Mouse (Mus musculus) midbrain, embryonic 16.5 days (tissue): ENCODE data around the gene Gnat3. TPM values are rescaled to one million over a fixed set of nuclear protein-coding genes. Genes with fewer than 3 reads are reported as not detected.

ENCODE experiments used
- ATAC-seq: fragments of 200-750 bp; cut with Nextera tagmentation; 2 replicates; pipeline ENCODE4 v1.8.0; 2017; ENCODE audit warnings: moderate TSS enrichment
- H3K27ac ChIP-seq: fragments of 300-500 bp; sonication (generic); 2 replicates; pipeline ENCODE4 v1.5.1; 2014; ENCODE audit warnings: mild to moderate bottlenecking, low read length, mixed read lengths
- H3K27me3 ChIP-seq: fragments of 300-500 bp; sonication (generic); 2 replicates; pipeline ENCODE4 v1.6.1; 2014; ENCODE audit warnings: low read depth, low read length, mixed read lengths; ENCODE audit not compliant: control insufficient read depth, insufficient read depth
- H3K36me3 ChIP-seq: fragments of 300-500 bp; sonication (generic); 2 replicates; pipeline ENCODE4 v1.6.1; 2014; ENCODE audit warnings: mild to moderate bottlenecking, low read length, moderate library complexity, mixed read lengths; ENCODE audit not compliant: control insufficient read depth, insufficient read depth
- H3K4me1 ChIP-seq: fragments of 300-500 bp; sonication (generic); 2 replicates; pipeline ENCODE4 v1.6.1; 2014; ENCODE audit warnings: mild to moderate bottlenecking, low read length, mixed read lengths; ENCODE audit not compliant: control insufficient read depth, insufficient read depth
- H3K4me2 ChIP-seq: fragments of 300-500 bp; sonication (generic); 2 replicates; pipeline ENCODE4 v1.6.1; 2014; ENCODE audit warnings: mild to moderate bottlenecking, low read length, mixed read lengths
- H3K4me3 ChIP-seq: fragments of 300-500 bp; sonication (generic); 2 replicates; pipeline ENCODE4 v1.5.1; 2014; ENCODE audit warnings: low read depth, mild to moderate bottlenecking, low read length, moderate library complexity, mixed read lengths
- H3K9ac ChIP-seq: fragments of 300-500 bp; sonication (generic); 2 replicates; pipeline ENCODE4 v1.6.1; 2014; ENCODE audit warnings: low read depth, low read length, mixed read lengths
- H3K9me3 ChIP-seq: fragments of 300-500 bp; sonication (generic); replicated peaks from 2 replicates; pipeline ENCODE4 v1.6.1; 2014; ENCODE audit warnings: mild to moderate bottlenecking, low read length, mixed read lengths; ENCODE audit not compliant: control insufficient read depth, poor library complexity, severe bottlenecking
- WGBS: fragments of 180-500 bp; shearing (Covaris S2); extraction: QIAGEN DNeasy Blood & Tissue Kit; methylation state at CpG from one replicate; pipeline ENCODE4 v1.1.7; 2014; 5-methylcytosine and 5-hydroxymethylcytosine counted together
- polyA plus RNA-seq: library from polyadenylated mRNA; unstranded; fragments of >200 nt; fragmentation: Nextera tagmentation; extraction: Ambion mirVana; gene quantifications from 2 replicates; pipeline ENCODE4 v1.2.1, GENCODE M21; 2015

Gnat3 gene
- polyA plus RNA-seq, 1 experiment from 2014 or later = not detected

- H3K9me3 ChIP-seq = no peaks in the 10 kb centered on the region
- no peaks in the 10 kb centered on the region for H3K36me3 ChIP-seq
- WGBS = 65% methylated on average over 6 of the region's 6 CpGs
- no peak overlapping the region for H3K9ac ChIP-seq
- no peak overlapping the region for H3K4me2 ChIP-seq
- no peaks in the 10 kb centered on the region for H3K27me3 ChIP-seq
- ATAC-seq = no peak
- H3K4me3 ChIP-seq = no peak overlapping the region
- H3K4me1 ChIP-seq = no peaks in the 10 kb centered on the region
- H3K27ac ChIP-seq = no peak overlapping the region
Observed at GRCm38 (mm10) chr5:18000185-18000584, 37.8 kb downstream of the Gnat3 start.

- Histone ChIP-seq H3K27ac (no peak overlapping the region), H3K4me2 (no peak overlapping the region), H3K4me1 (no peaks in the 10 kb centered on the region), H3K36me3 (no peaks in the 10 kb centered on the region), H3K27me3 (no peaks in the 10 kb centered on the region), H3K4me3 (no peak overlapping the region), H3K9ac (no peak overlapping the region), H3K9me3 (no peaks in the 10 kb centered on the region)
- ATAC-seq = no peak
- WGBS = 29% methylated on average over 4 of the region's 4 CpGs
Observed at GRCm38 (mm10) chr5:18001646-18002045, 39.3 kb downstream of the Gnat3 start.

- 93% methylated on average over 6 of the region's 6 CpGs for WGBS
- Histone ChIP-seq H3K4me2 (no peak overlapping the region), H3K9me3 (no peaks in the 10 kb centered on the region), H3K4me1 (no peaks in the 10 kb centered on the region), H3K4me3 (no peak overlapping the region), H3K27ac (no peak overlapping the region), H3K36me3 (no peaks in the 10 kb centered on the region), H3K9ac (no peak overlapping the region), H3K27me3 (no peaks in the 10 kb centered on the region)
- no peak for ATAC-seq
Observed at GRCm38 (mm10) chr5:18003675-18004074, 41.3 kb downstream of the Gnat3 start.

- Histone ChIP-seq H3K4me1 (no peaks in the 10 kb centered on the region), H3K9me3 (no peaks in the 10 kb centered on the region), H3K9ac (no peak overlapping the region), H3K27me3 (no peaks in the 10 kb centered on the region), H3K36me3 (no peaks in the 10 kb centered on the region), H3K4me2 (no peak overlapping the region), H3K27ac (no peak overlapping the region), H3K4me3 (no peak overlapping the region)
- ATAC-seq = no peak
- 54% methylated on average over 3 of the region's 3 CpGs for WGBS
Observed at GRCm38 (mm10) chr5:18004824-18005611, 42.7 kb downstream of the Gnat3 start.

GRCm38 (mm10) chr5:18006157-18006556 is 43.8 kb downstream of the Gnat3 start:
- Histone ChIP-seq H3K36me3 (no peaks in the 10 kb centered on the region), H3K4me3 (no peak overlapping the region), H3K9ac (no peak overlapping the region), H3K4me2 (no peak overlapping the region), H3K27me3 (no peaks in the 10 kb centered on the region), H3K4me1 (no peaks in the 10 kb centered on the region), H3K9me3 (no peaks in the 10 kb centered on the region), H3K27ac (no peak overlapping the region)
- no peak for ATAC-seq
- 95% methylated on average over 2 of the region's 2 CpGs for WGBS

- Histone ChIP-seq H3K9ac (no peak overlapping the region), H3K36me3 (no peaks in the 10 kb centered on the region), H3K4me3 (no peak overlapping the region), H3K9me3 (no peaks in the 10 kb centered on the region), H3K27me3 (no peaks in the 10 kb centered on the region), H3K4me1 (no peaks in the 10 kb centered on the region), H3K27ac (no peak overlapping the region), H3K4me2 (no peak overlapping the region)
- ATAC-seq = no peak
Observed at GRCm38 (mm10) chr5:18007067-18007466, 44.7 kb downstream of the Gnat3 start.

- H3K4me3 ChIP-seq = no peak overlapping the region
- no peak overlapping the region for H3K4me2 ChIP-seq
- no peaks in the 10 kb centered on the region for H3K4me1 ChIP-seq
- 76% methylated on average over 5 of the region's 5 CpGs for WGBS
- no peak overlapping the region for H3K9ac ChIP-seq
- no peaks in the 10 kb centered on the region for H3K9me3 ChIP-seq
- H3K27me3 ChIP-seq = no peaks in the 10 kb centered on the region
- ATAC-seq = no peak
- no peak overlapping the region for H3K27ac ChIP-seq
- H3K36me3 ChIP-seq = no peaks in the 10 kb centered on the region
Observed at GRCm38 (mm10) chr5:18010301-18010700, 48.0 kb downstream of the Gnat3 start.

- ATAC-seq = no peak
- no peak overlapping the region for H3K9ac ChIP-seq
- H3K4me1 ChIP-seq = no peaks in the 10 kb centered on the region
- H3K36me3 ChIP-seq = no peaks in the 10 kb centered on the region
- no peaks in the 10 kb centered on the region for H3K27me3 ChIP-seq
- no peak overlapping the region for H3K4me3 ChIP-seq
- WGBS = 74% methylated on average over 2 of the region's 2 CpGs
- H3K27ac ChIP-seq = no peak overlapping the region
- H3K4me2 ChIP-seq = no peak overlapping the region
- no peaks in the 10 kb centered on the region for H3K9me3 ChIP-seq
Observed at GRCm38 (mm10) chr5:18013196-18013595, 50.8 kb downstream of the Gnat3 start.

GRCm38 (mm10) chr5:18014209-18014829 is 52.0 kb downstream of the Gnat3 start:
- Histone ChIP-seq H3K4me1 (no peaks in the 10 kb centered on the region), H3K27me3 (no peaks in the 10 kb centered on the region)
- 89% methylated on average over 4 of the region's 4 CpGs for WGBS

More at GRCm38 (mm10) chr5:18014209-18014829, 52.0 kb downstream of the Gnat3 start:
- Histone ChIP-seq H3K27ac (no peak overlapping the region), H3K4me3 (no peak overlapping the region), H3K4me2 (no peak overlapping the region), H3K9ac (no peak overlapping the region), H3K9me3 (no peaks in the 10 kb centered on the region), H3K36me3 (no peaks in the 10 kb centered on the region)
- no peak for ATAC-seq
